Mouse (Mus musculus) kidney, postnatal 36 days (tissue): Measurements from ENCODE around the gene Cnot3.
A peak's percentile ranks its signal among the peaks of the same experiment; 100 is the strongest.
"Not testable (repeated sequence)": the region's sequence is repeated elsewhere in the genome, so short reads cannot be mapped to it uniquely, and the experiment has no call there.

Experiments used
- DNase-seq, 2 experiments: peaks; one replicate each; pipeline ENCODE4 v3.0.0; 2021 to 2022; ENCODE audit warnings: mixed read lengths in 2 of 2

Gene Cnot3

GRCm38 (mm10) chr7:3703148-3703878 is 58.2 kb downstream of the Cnot3 start:
- no peak for DNase-seq

- peak; percentile 98 for DNase-seq
Measured at GRCm38 (mm10) chr7:3703879-3704441, 58.9 kb downstream of the Cnot3 start, which contains the start of gene Rps9. TSS of gene Rps9 (plus strand) at chr7:3703993.

GRCm38 (mm10) chr7:3704475-3704874 is 59.4 kb downstream of the Cnot3 start:
- DNase-seq = no peak

GRCm38 (mm10) chr7:3705461-3705860 is 60.4 kb downstream of the Cnot3 start:
- not testable (repeated sequence) for DNase-seq

- no peak for DNase-seq
Measured at GRCm38 (mm10) chr7:3705911-3706310, 60.8 kb downstream of the Cnot3 start.

- DNase-seq = no peak
Measured at GRCm38 (mm10) chr7:3706343-3706934, 61.4 kb downstream of the Cnot3 start.

- no peak for DNase-seq
Measured at GRCm38 (mm10) chr7:3707027-3707426, 62.0 kb downstream of the Cnot3 start.

- no peak for DNase-seq
Measured at GRCm38 (mm10) chr7:3707568-3708413, 62.7 kb downstream of the Cnot3 start.

- DNase-seq = not testable (repeated sequence)
Measured at GRCm38 (mm10) chr7:3708447-3708980, 63.4 kb downstream of the Cnot3 start.

- no peak for DNase-seq
Measured at GRCm38 (mm10) chr7:3709000-3709399, 63.9 kb downstream of the Cnot3 start.
